In genomic region chr16:49905601-49906001, GRCm38 (mm10) we compare ENCODE assay signal across 9 mouse cellular contexts.
DNase-seq lines count a peak whose midpoint lies in the region; ATAC-seq lines count a peak whose summit lies in the region.
"Had no signal": no experiment of that assay in that cellular context is flagged by ENCODE, and none has a peak within 500 bp of the region (broad histone marks: within the 10 kb centered on the region; RNA-seq: fewer than 3 reads in every experiment).

No protein-coding gene starts in this region.

- DNase-seq in frontal cortex, postnatal 25 days (ENCODE audit: low spot score in 2 of 2): no peak
- DNase-seq in R1 (ENCODE audit: low read depth, low spot score): peak; percentile 14
- no peak for DNase-seq in liver, embryonic 13.5 days
- no peak for DNase-seq in layer of hippocampus, adult 11-12 months (ENCODE audit: low spot score)
- DNase-seq in frontal cortex, postnatal 36 days (ENCODE audit: low spot score in 2 of 2): no peak
- DNase-seq in thymus, postnatal 36 days: no peak
- DNase-seq: gastrocnemius, postnatal 25 days had no signal

- peak overlapping the region; percentile 78 for H3K27ac ChIP-seq in heart, embryonic 11.5 days (ENCODE audit: low read depth, low read length)
- H3K27ac ChIP-seq in liver, embryonic 13.5 days: peak overlapping the region; percentile 70

- 49% methylated on average over 8 of the region's 8 CpGs for WGBS in heart, embryonic 11.5 days (ENCODE audit: insufficient replicate concordance)
- 47% methylated on average over 8 of the region's 8 CpGs for WGBS in liver, embryonic 13.5 days (ENCODE audit: insufficient replicate concordance)

- ATAC-seq in frontal cortex, adult (ENCODE audit: low TSS enrichment): peak; percentile 31; the same call in 1 of the 2 replicates
- peak; percentile 53; the same call in 1 of the 2 replicates for ATAC-seq in heart, embryonic 11.5 days (replicated peaks; ENCODE audit: insufficient number of reproducible peaks, low FRiP score, low TSS enrichment)
- peak; percentile 40 for ATAC-seq in liver, embryonic 13.5 days (ENCODE audit: low read depth)

- no peaks in the 10 kb centered on the region for H3K36me3 ChIP-seq in heart, embryonic 11.5 days (ENCODE audit: control insufficient read depth, insufficient read depth, low read length)
- peaks cover 88% of the 10 kb centered on the region for H3K36me3 ChIP-seq in liver, embryonic 13.5 days

- no peak overlapping the region for H3K9ac ChIP-seq in heart, embryonic 11.5 days (ENCODE audit: low read depth, low read length)
- H3K9ac ChIP-seq in liver, embryonic 13.5 days: 0 out of 2 replicates have a peak overlapping the region, but pooled peaks have one; percentile 35

- H3K4me2 ChIP-seq in heart, embryonic 11.5 days: peak overlapping the region; percentile 29
- H3K4me2 ChIP-seq in liver, embryonic 13.5 days: peak overlapping the region; percentile 42

- no peaks in the 10 kb centered on the region for H3K27me3 ChIP-seq in heart, embryonic 11.5 days (ENCODE audit: control insufficient read depth, insufficient read depth, low read length)
- no peaks in the 10 kb centered on the region for H3K27me3 ChIP-seq in liver, embryonic 13.5 days

- peaks cover 30% of the 10 kb centered on the region for H3K4me1 ChIP-seq in heart, embryonic 11.5 days (ENCODE audit: control insufficient read depth, insufficient read depth, low read length)
- H3K4me1 ChIP-seq in liver, embryonic 13.5 days (replicated peaks): peaks cover 71% of the 10 kb centered on the region

- H3K4me3 ChIP-seq in heart, embryonic 11.5 days (ENCODE audit: low read depth, low read length): no peak overlapping the region
- no peak overlapping the region for H3K4me3 ChIP-seq in liver, embryonic 13.5 days (replicated peaks)

- no peaks in the 10 kb centered on the region for H3K9me3 ChIP-seq in heart, embryonic 11.5 days (replicated peaks; ENCODE audit: control insufficient read depth, low read length)
- no peaks in the 10 kb centered on the region for H3K9me3 ChIP-seq in liver, embryonic 13.5 days (replicated peaks)
